Mouse (Mus musculus): Measurements from ENCODE around the gene Cox4i1. TPM values are rescaled to one million over a fixed set of nuclear protein-coding genes. Genes with fewer than 3 reads are reported as not detected.

Gene Cox4i1
- 100 to 1,000 TPM; 374 to 414 TPM for total RNA-seq (2023)

DNA sequence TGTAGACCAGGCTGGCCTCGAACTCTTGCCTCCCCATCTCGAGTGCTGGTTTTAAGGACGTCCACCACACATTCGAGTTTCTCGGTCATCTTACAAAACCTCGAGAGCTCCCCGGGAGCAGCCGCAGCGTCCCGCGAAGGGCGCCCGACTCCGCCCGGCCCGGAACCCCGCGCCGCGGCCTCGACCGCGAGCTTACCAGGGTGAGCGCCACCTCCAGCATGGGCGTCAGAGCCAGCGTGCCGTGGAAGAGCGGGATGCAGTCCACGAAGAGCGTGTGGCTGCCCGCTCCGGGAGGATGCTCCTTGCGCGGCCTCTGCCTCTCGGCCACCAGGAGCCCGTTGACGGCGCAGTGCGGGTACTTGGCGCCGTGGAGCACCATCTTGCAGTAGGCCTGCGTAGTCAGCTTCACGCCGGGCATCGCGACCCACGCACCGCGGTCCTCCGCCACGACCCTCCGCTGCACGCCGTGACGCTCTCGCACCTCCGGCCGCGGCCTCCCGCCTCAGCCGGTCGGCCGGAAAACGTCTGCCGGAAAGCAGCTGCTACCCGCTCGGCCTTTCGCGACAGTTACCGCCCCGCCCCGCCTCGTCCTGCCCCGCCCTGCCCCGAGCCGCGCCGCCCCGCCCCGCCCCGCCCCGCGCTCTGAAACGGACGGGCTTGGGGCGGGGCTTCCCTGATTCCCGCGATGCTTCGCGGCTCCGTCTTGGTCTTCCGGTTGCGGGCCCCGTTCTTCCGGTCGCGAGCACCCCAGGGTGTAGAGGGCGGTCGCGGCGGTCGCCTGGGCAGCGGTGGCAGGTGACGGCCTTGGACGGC, at the start of gene Cox4i1, which contains the start of gene Gm27021:
TSS of gene Cox4i1 (plus strand) at position 662 of the 813 bp plus-strand sequence.
TSS of gene Gm27021 (minus strand) at position 519 of the 813 bp plus-strand sequence.

GRCm38 (mm10) chr8:120647532-120647931, 20.5 kb upstream of the Cox4i1 start, which contains the start of gene 1190005I06Rik:
Gene 1190005I06Rik, minus strand, starts transcription at chr8:120647632.

DNA sequence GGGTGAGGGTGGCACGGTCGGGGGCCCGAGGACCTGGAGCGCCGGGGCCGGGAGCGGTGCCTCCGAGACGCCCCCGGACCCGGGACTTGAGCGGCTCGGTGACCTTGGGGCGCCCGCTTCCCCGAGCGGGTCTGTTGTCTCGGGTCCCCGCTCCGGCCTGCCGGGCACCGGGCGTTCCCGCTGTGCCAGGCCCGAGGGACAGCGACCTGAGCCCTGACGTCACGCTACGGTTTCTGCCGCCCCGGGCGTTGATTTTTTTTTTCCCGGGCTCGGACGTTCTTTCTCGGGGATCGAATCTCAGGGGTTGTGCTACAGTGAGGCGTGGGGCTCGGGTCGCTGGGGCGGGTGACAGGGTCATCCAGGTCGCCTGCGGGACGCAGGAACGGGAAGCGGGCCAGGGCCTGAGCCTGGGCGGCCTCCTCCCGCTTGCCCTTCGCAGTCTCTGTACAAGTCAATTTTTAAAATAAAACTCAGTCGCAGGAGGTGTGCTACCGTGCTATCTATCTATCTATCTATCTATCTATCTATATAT, 418 bp downstream of the Cox4i1 start, which contains the start of gene Emc8:
TSS of gene Emc8 (minus strand) at position 200 of the 532 bp plus-strand sequence.

Other genes starting within 250 kb of the Cox4i1 start
- 10 to 100 TPM; 18.1 to 23.5 TPM for gene Gins2, start 78.9 kb upstream of the Cox4i1 start, total RNA-seq (2023)
- not detected for gene 1190005I06Rik, start 20.6 kb upstream of the Cox4i1 start, total RNA-seq (2023)
- not detected for gene Gm27021, start 143 bp upstream of the Cox4i1 start, total RNA-seq (2023)
- gene Emc8, start 351 bp downstream of the Cox4i1 start, total RNA-seq (2023) = 10 to 100 TPM; 26.2 to 35.0 TPM
- 100 to 1,000 TPM; 105 to 159 TPM for gene Irf8, start 68.1 kb downstream of the Cox4i1 start, total RNA-seq (2023)